ENCODE assay signal across 26 mouse cellular contexts in the genomic region with DNA sequence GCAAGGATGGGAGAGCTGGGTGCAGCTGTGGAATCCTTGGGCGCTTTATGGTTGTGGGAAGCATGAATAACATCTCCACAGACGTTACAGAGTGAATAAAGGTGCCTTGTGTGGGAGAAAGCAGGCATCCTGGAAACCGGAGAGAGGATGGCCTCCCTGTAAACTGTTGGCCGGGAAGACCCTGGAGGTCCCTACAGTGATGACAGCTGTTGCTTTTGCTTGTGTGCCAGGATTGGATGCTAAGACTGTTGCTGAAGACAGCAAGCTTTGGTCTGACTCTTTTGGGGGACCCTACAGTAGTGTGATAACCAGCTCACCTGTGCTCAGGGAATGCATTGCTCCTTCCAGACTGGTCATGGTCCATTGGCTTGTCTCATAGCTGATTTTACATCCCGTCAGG. TPM values are rescaled to one million over a fixed set of nuclear protein-coding genes. Genes with fewer than 3 reads are reported as not detected.
"Had no signal": no experiment of that assay in that cellular context is flagged by ENCODE, and none has a peak within 500 bp of the region (broad histone marks: within the 10 kb centered on the region; RNA-seq: fewer than 3 reads in every experiment).

No protein-coding gene starts in this region.

- H3K36me3 ChIP-seq: embryonic facial prominence, embryonic 12.5 days; embryonic facial prominence, embryonic 15.5 days; forebrain, embryonic 12.5 days; forebrain, embryonic 15.5 days had no signal

- H3K9me3 ChIP-seq: embryonic facial prominence, embryonic 10.5 days; embryonic facial prominence, embryonic 12.5 days; embryonic facial prominence, embryonic 13.5 days; embryonic facial prominence, embryonic 15.5 days; forebrain, embryonic 10.5 days; forebrain, embryonic 12.5 days; forebrain, embryonic 13.5 days; forebrain, embryonic 15.5 days had no signal

- H3K4me2 ChIP-seq: embryonic facial prominence, embryonic 12.5 days; embryonic facial prominence, embryonic 13.5 days; embryonic facial prominence, embryonic 15.5 days; forebrain, embryonic 12.5 days; forebrain, embryonic 13.5 days; forebrain, embryonic 15.5 days had no signal

- H3K27me3 ChIP-seq: embryonic facial prominence, embryonic 12.5 days; embryonic facial prominence, embryonic 13.5 days; embryonic facial prominence, embryonic 15.5 days; forebrain, embryonic 12.5 days; forebrain, embryonic 13.5 days; forebrain, embryonic 15.5 days had no signal

- DNase-seq: cerebellum, adult 18-20 months; cerebellum, adult 2 months; cerebellum, adult 9-11 months; cerebellum, postnatal 25 days; cerebellum, postnatal 36 days; embryo, embryonic 11 days; forebrain, postnatal 0 days; gastrocnemius, adult 2 months; gastrocnemius, postnatal 10 days; gastrocnemius, postnatal 14 days; gastrocnemius, postnatal 25 days; gastrocnemius, postnatal 36 days; heart, adult 11 months; heart, adult 18-20 months; heart, adult 2 months had no signal

- H3K4me1 ChIP-seq: forebrain, embryonic 13.5 days; forebrain, embryonic 15.5 days had no signal

- H3K4me3 ChIP-seq: embryonic facial prominence, embryonic 10.5 days; embryonic facial prominence, embryonic 12.5 days; embryonic facial prominence, embryonic 13.5 days; embryonic facial prominence, embryonic 15.5 days; erythroblast, embryonic 14.5 days; forebrain, embryonic 10.5 days; forebrain, embryonic 12.5 days; forebrain, embryonic 13.5 days; forebrain, embryonic 15.5 days; gastrocnemius, adult 2 months; heart, adult 2 months had no signal

- H3K9ac ChIP-seq: embryonic facial prominence, embryonic 12.5 days; embryonic facial prominence, embryonic 13.5 days; embryonic facial prominence, embryonic 15.5 days; forebrain, embryonic 12.5 days; forebrain, embryonic 13.5 days; forebrain, embryonic 15.5 days; forebrain, postnatal 0 days had no signal

- ATAC-seq: forebrain, embryonic 13.5 days; forebrain, embryonic 14.5 days; forebrain, embryonic 15.5 days; forebrain, embryonic 16.5 days; forebrain, postnatal 0 days had no signal

- H3K27ac ChIP-seq: embryonic facial prominence, embryonic 10.5 days; embryonic facial prominence, embryonic 12.5 days; embryonic facial prominence, embryonic 13.5 days; embryonic facial prominence, embryonic 15.5 days; forebrain, embryonic 10.5 days; forebrain, embryonic 12.5 days; forebrain, embryonic 13.5 days; forebrain, embryonic 15.5 days; heart, adult 2 months had no signal

RNA-seq across cellular contexts. Expression of gene Ptpn14, which starts 15.1 kb away (rescaled TPM):
- polyA plus RNA-seq: erythroblast, embryonic 14.5 days had no signal
